In genomic region chr17:26094531-26095110, GRCm38 (mm10) we compare ENCODE assay signal across 8 mouse cellular contexts. TPM values are rescaled to one million over a fixed set of nuclear protein-coding genes. Genes with fewer than 3 reads are reported as not detected.
DNase-seq lines count a peak whose midpoint lies in the region; ATAC-seq and TF ChIP-seq lines count a peak whose summit lies in the region.

No protein-coding gene starts in this region.

- peak overlapping the region; percentile 58 for H3K9ac ChIP-seq in hindbrain, embryonic 15.5 days
- peak overlapping the region; percentile 70 for H3K9ac ChIP-seq in midbrain, embryonic 15.5 days

- H3K9me3 ChIP-seq in hindbrain, embryonic 15.5 days, result no peaks in the 10 kb centered on the region
- H3K9me3 ChIP-seq in midbrain, embryonic 15.5 days, result no peaks in the 10 kb centered on the region

- peak overlapping the region; percentile 58; the same call in 1 of the 2 replicates for H3K4me3 ChIP-seq in kidney, adult 2 months (ENCODE audit: insufficient read depth, low read depth, low read length)
- H3K4me3 ChIP-seq in cortical plate, adult 2 months (ENCODE audit: insufficient read depth, low read length), result peak overlapping the region; percentile 25; the same call in 1 of the 2 replicates
- H3K4me3 ChIP-seq in hindbrain, embryonic 15.5 days, result peak overlapping the region; percentile 51
- H3K4me3 ChIP-seq in midbrain, embryonic 15.5 days, result peak overlapping the region; percentile 55

- H3K36me3 ChIP-seq in kidney, adult 2 months (ENCODE audit: control insufficient read depth, insufficient read depth, low read length), result no peaks in the 10 kb centered on the region
- no peaks in the 10 kb centered on the region for H3K36me3 ChIP-seq in hindbrain, embryonic 15.5 days
- no peaks in the 10 kb centered on the region for H3K36me3 ChIP-seq in midbrain, embryonic 15.5 days (replicated peaks)

- TF ChIP-seq POLR2A in kidney, adult 2 months (IDR thresholded peaks at IDR 0.05; ENCODE audit: low read depth, low read length), result no peak
- no peak for TF ChIP-seq POLR2A in cortical plate, adult 2 months (IDR thresholded peaks at IDR 0.05; ENCODE audit: extremely low read depth, insufficient read depth, low read length)

- TF ChIP-seq CTCF in kidney, adult 2 months (conservative IDR thresholded peaks at IDR 0.05; ENCODE audit: insufficient read depth, insufficient read length, low read depth, low read length), result no peak
- no peak for TF ChIP-seq CTCF in cortical plate, adult 2 months (IDR thresholded peaks at IDR 0.05; ENCODE audit: extremely low read depth, insufficient read depth, low read length)

- peak overlapping the region; percentile 76 for H3K4me2 ChIP-seq in hindbrain, embryonic 15.5 days
- peak overlapping the region; percentile 81 for H3K4me2 ChIP-seq in midbrain, embryonic 15.5 days

- no peaks in the 10 kb centered on the region for H3K27me3 ChIP-seq in kidney, adult 2 months (replicated peaks; ENCODE audit: control insufficient read depth, insufficient read depth, low read length)
- no peaks in the 10 kb centered on the region for H3K27me3 ChIP-seq in hindbrain, embryonic 15.5 days
- no peaks in the 10 kb centered on the region for H3K27me3 ChIP-seq in midbrain, embryonic 15.5 days (replicated peaks)

- no peak for ATAC-seq in hindbrain, embryonic 15.5 days (ENCODE audit: low FRiP score, low read depth)
- ATAC-seq in midbrain, embryonic 15.5 days (replicated peaks), result no peak

- no peak overlapping the region for H3K27ac ChIP-seq in kidney, adult 2 months (ENCODE audit: insufficient read depth, low read depth, low read length)
- H3K27ac ChIP-seq in cortical plate, adult 2 months (ENCODE audit: insufficient read depth, low read length), result no peak overlapping the region
- H3K27ac ChIP-seq in hindbrain, embryonic 15.5 days (replicated peaks), result peak overlapping the region; percentile 30; the same call in 1 of the 2 replicates
- no peak overlapping the region; the same call in 1 of the 2 replicates for H3K27ac ChIP-seq in midbrain, embryonic 15.5 days

- 71% methylated on average over 9 of the region's 9 CpGs for WGBS in kidney, adult 2 months
- 32% methylated on average over 9 of the region's 9 CpGs for WGBS in hindbrain, embryonic 15.5 days
- WGBS in midbrain, embryonic 15.5 days, result 28% methylated on average over 9 of the region's 9 CpGs

- H3K4me1 ChIP-seq in kidney, adult 2 months (ENCODE audit: control insufficient read depth, insufficient read depth, low read length), result no peaks in the 10 kb centered on the region; the same call in 1 of the 2 replicates
- no peaks in the 10 kb centered on the region for H3K4me1 ChIP-seq in cortical plate, adult 2 months (ENCODE audit: control insufficient read depth, insufficient read depth, low read length)
- peaks cover 13% of the 10 kb centered on the region; the same call in 1 of the 2 replicates for H3K4me1 ChIP-seq in hindbrain, embryonic 15.5 days (replicated peaks)
- peaks cover 11% of the 10 kb centered on the region for H3K4me1 ChIP-seq in midbrain, embryonic 15.5 days

- DNase-seq in kidney, adult 2 months, result no peak
- no peak for DNase-seq in kidney, postnatal 4 days
- DNase-seq in right cerebral cortex, postnatal 10 days (ENCODE audit: low spot score in 2 of 2), result no peak
- no peak for DNase-seq in left cerebral cortex, adult 8-10 months (ENCODE audit: low spot score in 2 of 2)
- DNase-seq in thymus, postnatal 14 days, result no peak

RNA-seq across cellular contexts. Expression of gene Nme4, which starts 0.8 kb away (rescaled TPM):
- polyA plus RNA-seq in kidney, adult 2 months (2012; rRNA removed), result 36.2 and 45.6 TPM in 2 replicates
- 11.5 and 11.8 TPM in 2 replicates for polyA plus RNA-seq in cortical plate, adult 2 months (2012; rRNA removed)
- 24.3 and 25.1 TPM in 2 replicates for polyA plus RNA-seq in hindbrain, embryonic 15.5 days (2015; fragmentation: Nextera tagmentation; extraction: Ambion mirVana)
- 24.7 and 25.1 TPM in 2 replicates for polyA plus RNA-seq in midbrain, embryonic 15.5 days (2015; fragmentation: Nextera tagmentation; extraction: Ambion mirVana)
- 1 to 10 TPM; 2.9 to 5.5 (median 4.6) TPM for total RNA-seq in left cerebral cortex, adult 8-10 months (2022)

RNA-seq across cellular contexts. Expression of gene Decr2, which starts 4.5 kb away (rescaled TPM):
- 63.0 and 74.9 TPM in 2 replicates for polyA plus RNA-seq in kidney, adult 2 months (2012; rRNA removed)
- 43.5 and 49.8 TPM in 2 replicates for polyA plus RNA-seq in cortical plate, adult 2 months (2012; rRNA removed)
- 40.6 and 42.0 TPM in 2 replicates for polyA plus RNA-seq in hindbrain, embryonic 15.5 days (2015; fragmentation: Nextera tagmentation; extraction: Ambion mirVana)
- 34.2 and 36.3 TPM in 2 replicates for polyA plus RNA-seq in midbrain, embryonic 15.5 days (2015; fragmentation: Nextera tagmentation; extraction: Ambion mirVana)
- 10 to 100 TPM; 29.1 to 35.8 (median 31.0) TPM for total RNA-seq in left cerebral cortex, adult 8-10 months (2022)

RNA-seq across cellular contexts. Expression of gene Tmem8, which starts 18.5 kb away (rescaled TPM):
- 431 and 538 TPM in 2 replicates for polyA plus RNA-seq in kidney, adult 2 months (2012; rRNA removed)
- polyA plus RNA-seq in cortical plate, adult 2 months (2012; rRNA removed), result 27.4 and 31.6 TPM in 2 replicates
- 4.5 and 4.8 TPM in 2 replicates for polyA plus RNA-seq in hindbrain, embryonic 15.5 days (2015; fragmentation: Nextera tagmentation; extraction: Ambion mirVana)
- 4.0 and 4.6 TPM in 2 replicates for polyA plus RNA-seq in midbrain, embryonic 15.5 days (2015; fragmentation: Nextera tagmentation; extraction: Ambion mirVana)
- 10 to 100 TPM; 13.0 to 16.3 (median 15.4) TPM for total RNA-seq in left cerebral cortex, adult 8-10 months (2022)

RNA-seq across cellular contexts. Expression of gene Rab11fip3, which starts 25.3 kb away (rescaled TPM):
- 454 and 517 TPM in 2 replicates for polyA plus RNA-seq in kidney, adult 2 months (2012; rRNA removed)
- polyA plus RNA-seq in cortical plate, adult 2 months (2012; rRNA removed), result 88.5 and 94.2 TPM in 2 replicates
- 27.2 and 31.0 TPM in 2 replicates for polyA plus RNA-seq in hindbrain, embryonic 15.5 days (2015; fragmentation: Nextera tagmentation; extraction: Ambion mirVana)
- 32.2 and 32.6 TPM in 2 replicates for polyA plus RNA-seq in midbrain, embryonic 15.5 days (2015; fragmentation: Nextera tagmentation; extraction: Ambion mirVana)
- 10 to 100 TPM; 89.1 to 97.8 (median 95.8) TPM for total RNA-seq in left cerebral cortex, adult 8-10 months (2022)

RNA-seq across cellular contexts. Expression of gene Mrpl28, which starts 28.7 kb away (rescaled TPM):
- 130 and 137 TPM in 2 replicates for polyA plus RNA-seq in kidney, adult 2 months (2012; rRNA removed)
- 96.3 and 101 TPM in 2 replicates for polyA plus RNA-seq in cortical plate, adult 2 months (2012; rRNA removed)
- polyA plus RNA-seq in hindbrain, embryonic 15.5 days (2015; fragmentation: Nextera tagmentation; extraction: Ambion mirVana), result 183 and 184 TPM in 2 replicates
- 172 and 179 TPM in 2 replicates for polyA plus RNA-seq in midbrain, embryonic 15.5 days (2015; fragmentation: Nextera tagmentation; extraction: Ambion mirVana)
- 10 to 100 TPM; 61.0 to 74.7 (median 62.8) TPM for total RNA-seq in left cerebral cortex, adult 8-10 months (2022)

Comparison
In these comparisons a context has a peak if more than half of its experiments do, and no peak if none do; other contexts are left out.
1. RNA of gene Tmem8, which starts 18.5 kb away (polyA plus RNA-seq): 431 to 538 TPM in kidney, adult 2 months; 27.4 to 31.6 TPM in cortical plate, adult 2 months, 4.5 to 4.8 TPM in hindbrain, embryonic 15.5 days and 4.0 to 4.6 TPM in midbrain, embryonic 15.5 days; every median in the first group is over 10 times any median in the second.
2. Peak in every context shown above with its lines, with median percentiles within 50 percentile points of each other: H3K4me3 ChIP-seq.